Mouse (Mus musculus): ENCODE data around the gene Ttc41. TPM values are rescaled to one million over a fixed set of nuclear protein-coding genes. Genes with fewer than 3 reads are reported as not detected.
A peak's percentile ranks its signal among the peaks of the same experiment; 100 is the strongest.

Ttc41 gene
- polyA plus RNA-seq, 1 experiment from 2014 or later: 2.5 TPM

DNA sequence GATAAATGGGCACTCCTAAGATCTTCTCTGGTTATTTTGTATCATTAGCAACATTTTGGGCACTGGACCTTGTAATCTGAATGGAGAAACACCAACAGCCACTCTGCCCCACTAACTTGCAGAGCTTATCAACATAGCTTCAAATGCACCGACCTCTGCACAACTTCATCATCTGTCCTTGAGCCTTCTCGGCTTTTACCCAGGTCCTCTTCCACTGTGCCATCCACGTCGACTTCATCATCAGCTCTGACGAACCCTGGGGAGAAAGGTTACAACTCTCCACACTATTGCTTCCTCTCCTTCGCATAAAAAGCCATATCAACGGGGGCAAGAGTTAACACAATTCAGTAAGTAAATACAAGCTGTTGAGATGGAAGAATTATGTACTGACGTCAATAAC is 1.5 kb upstream of the Ttc41 start:
- Histone ChIP-seq H3K4me3 (replicated peaks; ENCODE audit: low read length) (peak overlapping the region; percentile 85), H3K36me3 (replicated peaks; ENCODE audit: control insufficient read depth, insufficient read depth) (peaks cover 49% of the 10 kb centered on the region), H3K9ac (peak overlapping the region; percentile 93), H3K4me2 (replicated peaks) (peak overlapping the region; percentile 89), H3K27me3 (ENCODE audit: control insufficient read depth, insufficient read depth, low read length) (no peaks in the 10 kb centered on the region), H3K9me3 (ENCODE audit: control insufficient read depth, low read length) (no peaks in the 10 kb centered on the region), H3K4me1 (replicated peaks; ENCODE audit: control insufficient read depth, insufficient read depth, low read length) (peaks cover 37% of the 10 kb centered on the region), H3K27ac (no peak overlapping the region)
- no peak for ATAC-seq (ENCODE audit: low FRiP score)
- WGBS: 6% methylated on average over 8 of the region's 8 CpGs
- no peak for DNase-seq (ENCODE audit: low spot score)

DNA sequence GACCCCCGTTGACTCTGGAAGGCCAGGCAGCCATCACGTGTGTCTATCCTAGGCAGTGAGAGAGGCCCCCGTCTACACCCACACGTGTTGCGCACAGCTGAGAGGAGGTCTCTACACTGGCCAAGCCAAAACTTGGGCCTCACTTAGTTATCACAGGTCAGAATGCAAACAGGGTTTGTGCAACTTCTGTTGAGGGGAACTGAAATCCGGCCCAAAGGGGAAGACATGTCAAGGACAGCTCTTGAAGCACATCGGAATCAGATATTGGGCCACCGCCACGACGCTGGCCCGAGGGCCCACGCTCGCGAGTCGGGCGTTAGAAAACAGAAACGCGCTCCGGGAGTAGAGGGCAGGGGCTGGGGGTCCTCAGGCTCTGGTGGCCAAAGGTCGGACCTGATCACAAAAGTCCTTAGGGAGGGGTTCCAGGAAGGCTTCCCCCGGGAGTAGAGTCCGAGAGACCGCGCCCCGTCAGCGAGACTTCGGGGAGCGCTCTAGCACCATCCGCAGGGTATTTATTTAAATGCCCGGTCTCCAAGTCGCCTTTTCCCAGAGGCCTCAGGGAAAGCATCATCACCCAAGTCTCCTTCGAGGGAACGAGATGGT is 921 bp upstream of the Ttc41 start:
- peak overlapping the region; percentile 85 for H3K27ac ChIP-seq
- H3K9ac ChIP-seq: peak overlapping the region; percentile 93
- peak overlapping the region; percentile 85 for H3K4me3 ChIP-seq (replicated peaks; ENCODE audit: low read length)
- peaks cover 44% of the 10 kb centered on the region for H3K36me3 ChIP-seq (replicated peaks; ENCODE audit: control insufficient read depth, insufficient read depth)
- DNase-seq (ENCODE audit: low spot score) (no peak), ATAC-seq (ENCODE audit: low FRiP score) (no peak; the same call in 1 of the 2 replicates)
- under 1% methylated on average over 33 of the region's 33 CpGs for WGBS
- peak overlapping the region; percentile 89 for H3K4me2 ChIP-seq (replicated peaks)
- no peaks in the 10 kb centered on the region for H3K27me3 ChIP-seq (ENCODE audit: control insufficient read depth, insufficient read depth, low read length)
- no peaks in the 10 kb centered on the region for H3K9me3 ChIP-seq (ENCODE audit: control insufficient read depth, low read length)
- peaks cover 37% of the 10 kb centered on the region for H3K4me1 ChIP-seq (replicated peaks; ENCODE audit: control insufficient read depth, insufficient read depth, low read length)

DNA sequence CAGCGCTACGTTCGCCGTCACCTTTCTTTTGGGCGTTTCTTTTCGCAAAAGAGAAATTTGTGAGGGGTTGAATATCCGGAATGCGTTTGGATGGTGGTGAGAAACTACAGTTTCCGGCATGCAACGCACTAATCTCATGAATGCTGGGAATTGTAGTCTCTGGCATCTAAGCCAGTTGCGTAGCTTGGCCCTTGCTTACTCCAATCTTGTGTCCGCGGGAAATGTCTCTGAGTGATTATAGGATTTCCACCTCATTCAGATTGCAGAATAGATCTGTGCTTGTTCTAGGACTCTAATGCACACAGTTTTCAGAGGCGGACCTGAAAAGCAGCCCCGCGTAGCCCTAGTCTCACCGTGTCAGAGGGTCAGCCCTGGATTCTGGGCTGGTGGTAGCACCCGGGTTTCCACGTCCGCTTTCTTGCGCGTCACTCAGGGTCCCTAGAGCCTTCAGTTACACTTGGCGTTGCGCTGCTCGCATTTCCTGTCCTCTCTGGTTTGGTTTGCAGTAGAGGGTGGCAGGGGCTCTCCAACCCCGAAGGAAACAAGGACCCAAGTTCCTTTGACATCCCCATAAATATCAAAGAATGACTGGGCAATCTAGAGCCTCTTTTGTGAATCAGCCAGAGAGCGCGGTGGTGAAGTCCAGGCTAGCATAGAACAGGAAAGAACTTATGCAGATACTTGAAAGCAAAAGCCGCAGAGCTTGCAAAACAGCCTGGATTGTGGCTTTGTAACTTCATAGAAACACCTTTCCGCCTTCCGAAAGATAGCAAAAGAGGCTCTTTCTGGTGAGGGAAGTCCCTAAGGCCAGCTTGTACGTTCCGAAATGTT is 526 bp downstream of the Ttc41 start:
- H3K4me3 ChIP-seq (replicated peaks; ENCODE audit: low read length): peak overlapping the region; percentile 85
- peaks cover 25% of the 10 kb centered on the region for H3K4me1 ChIP-seq (replicated peaks; ENCODE audit: control insufficient read depth, insufficient read depth, low read length)
- ATAC-seq (ENCODE audit: low FRiP score): peak; percentile 90
- peak overlapping the region; percentile 92 for H3K27ac ChIP-seq
- peak; percentile 96 for DNase-seq (ENCODE audit: low spot score)
- H3K4me2 ChIP-seq (replicated peaks): peak overlapping the region; percentile 69
- H3K9me3 ChIP-seq (ENCODE audit: control insufficient read depth, low read length): no peaks in the 10 kb centered on the region
- H3K36me3 ChIP-seq (replicated peaks; ENCODE audit: control insufficient read depth, insufficient read depth): peaks cover 29% of the 10 kb centered on the region
- H3K27me3 ChIP-seq (ENCODE audit: control insufficient read depth, insufficient read depth, low read length): no peaks in the 10 kb centered on the region
- WGBS: 4% methylated on average over 33 of the region's 33 CpGs
- H3K9ac ChIP-seq: peak overlapping the region; percentile 67

DNA sequence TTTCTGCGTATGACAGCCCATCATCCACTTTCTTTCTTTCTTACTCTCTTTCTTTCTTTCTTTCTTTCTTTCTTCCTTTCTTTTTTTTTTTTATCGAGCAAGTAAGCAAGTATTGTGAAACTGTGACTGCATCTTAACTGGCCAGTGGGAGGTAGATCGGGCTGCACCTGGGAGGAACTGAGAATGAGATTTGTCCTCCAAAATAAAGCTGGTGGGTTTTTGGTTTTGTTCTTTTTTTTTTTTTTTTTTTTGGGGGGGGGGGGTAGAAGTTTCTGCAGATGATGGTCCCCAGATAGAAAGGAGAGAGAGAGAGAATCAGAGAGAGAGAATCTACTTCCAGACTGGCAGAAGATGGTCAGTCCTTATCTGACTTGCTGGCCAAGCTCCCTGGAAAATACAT is 1.5 kb downstream of the Ttc41 start:
- no peak overlapping the region; the same call in 1 of the 2 replicates for H3K4me2 ChIP-seq (replicated peaks)
- H3K9me3 ChIP-seq (ENCODE audit: control insufficient read depth, low read length): no peaks in the 10 kb centered on the region
- H3K27me3 ChIP-seq (ENCODE audit: control insufficient read depth, insufficient read depth, low read length): no peaks in the 10 kb centered on the region
- no peak overlapping the region for H3K27ac ChIP-seq
- 0 out of 2 replicates have a peak overlapping the region, but pooled peaks have one; percentile 67 for H3K9ac ChIP-seq
- no peak for ATAC-seq (ENCODE audit: low FRiP score)
- H3K4me1 ChIP-seq (replicated peaks; ENCODE audit: control insufficient read depth, insufficient read depth, low read length): peaks cover 24% of the 10 kb centered on the region
- no peak for DNase-seq (ENCODE audit: low spot score)
- H3K36me3 ChIP-seq (replicated peaks; ENCODE audit: control insufficient read depth, insufficient read depth): peaks cover 20% of the 10 kb centered on the region
- H3K4me3 ChIP-seq (replicated peaks; ENCODE audit: low read length): no peak overlapping the region; the same call in 1 of the 2 replicates
- WGBS: 96% methylated on average over 3 of the region's 3 CpGs

DNA sequence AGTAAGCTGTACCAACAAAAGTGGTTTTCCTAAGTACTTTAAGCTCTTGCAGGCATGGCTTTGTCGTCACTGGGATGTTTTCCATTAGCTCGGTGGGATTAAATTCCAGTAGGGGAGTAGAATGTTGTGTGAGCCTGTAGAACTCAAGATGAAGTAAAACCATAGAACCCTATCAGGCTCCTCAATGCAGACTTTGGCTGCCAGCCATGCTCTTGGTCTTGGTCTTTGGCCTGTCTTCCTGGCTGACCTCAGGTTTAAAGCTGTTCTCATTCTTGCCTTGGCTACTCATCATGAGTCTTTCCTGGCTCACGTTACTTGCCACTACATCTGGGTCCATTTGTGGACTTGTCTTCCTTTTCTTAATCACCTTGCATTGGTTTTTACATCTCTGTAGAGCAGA is 6.5 kb downstream of the Ttc41 start:
- Histone ChIP-seq H3K9ac (no peak overlapping the region), H3K4me2 (replicated peaks) (no peak overlapping the region), H3K27ac (no peak overlapping the region), H3K4me3 (replicated peaks; ENCODE audit: low read length) (no peak overlapping the region), H3K36me3 (replicated peaks; ENCODE audit: control insufficient read depth, insufficient read depth) (no peaks in the 10 kb centered on the region), H3K9me3 (ENCODE audit: control insufficient read depth, low read length) (no peaks in the 10 kb centered on the region), H3K4me1 (replicated peaks; ENCODE audit: control insufficient read depth, insufficient read depth, low read length) (no peaks in the 10 kb centered on the region), H3K27me3 (ENCODE audit: control insufficient read depth, insufficient read depth, low read length) (no peaks in the 10 kb centered on the region)
- 79% methylated on average over 3 of the region's 3 CpGs for WGBS
- ATAC-seq (ENCODE audit: low FRiP score): no peak
- DNase-seq (ENCODE audit: low spot score): no peak

DNA sequence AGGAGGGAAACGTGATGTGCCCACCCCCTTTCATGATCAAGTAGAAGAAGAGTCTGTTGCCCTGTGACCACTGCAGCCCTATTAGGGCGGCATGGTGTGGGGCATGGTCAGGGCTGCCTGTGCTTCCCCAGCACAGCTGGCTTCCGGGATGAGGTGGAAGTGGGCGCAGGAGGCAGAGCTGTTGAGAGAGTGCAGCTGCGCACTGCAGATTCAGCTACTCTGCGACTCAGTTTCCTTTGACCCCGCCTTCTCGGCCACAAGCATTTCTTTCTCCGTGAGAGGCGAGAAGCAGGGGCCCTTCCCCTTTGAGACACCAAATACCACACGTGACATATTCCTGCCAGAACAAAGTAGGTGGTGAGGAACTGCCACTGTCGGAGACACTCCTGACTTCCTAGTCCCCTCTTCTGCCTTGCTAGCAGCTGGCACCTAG is 22.0 kb downstream of the Ttc41 start:
- Histone ChIP-seq H3K27ac (peak overlapping the region; percentile 11; the same call in 1 of the 2 replicates), H3K9ac (peak overlapping the region; percentile 44), H3K4me1 (replicated peaks; ENCODE audit: control insufficient read depth, insufficient read depth, low read length) (peaks cover 11% of the 10 kb centered on the region; the same call in 1 of the 2 replicates), H3K4me3 (replicated peaks; ENCODE audit: low read length) (peak overlapping the region; percentile 16; the same call in 1 of the 2 replicates), H3K9me3 (ENCODE audit: control insufficient read depth, low read length) (no peaks in the 10 kb centered on the region), H3K36me3 (replicated peaks; ENCODE audit: control insufficient read depth, insufficient read depth) (no peaks in the 10 kb centered on the region), H3K4me2 (replicated peaks) (peak overlapping the region; percentile 53), H3K27me3 (ENCODE audit: control insufficient read depth, insufficient read depth, low read length) (no peaks in the 10 kb centered on the region)
- DNase-seq (ENCODE audit: low spot score) (peak; percentile 39), ATAC-seq (ENCODE audit: low FRiP score) (peak; percentile 75)
- 7% methylated on average over 12 of the region's 12 CpGs for WGBS

DNA sequence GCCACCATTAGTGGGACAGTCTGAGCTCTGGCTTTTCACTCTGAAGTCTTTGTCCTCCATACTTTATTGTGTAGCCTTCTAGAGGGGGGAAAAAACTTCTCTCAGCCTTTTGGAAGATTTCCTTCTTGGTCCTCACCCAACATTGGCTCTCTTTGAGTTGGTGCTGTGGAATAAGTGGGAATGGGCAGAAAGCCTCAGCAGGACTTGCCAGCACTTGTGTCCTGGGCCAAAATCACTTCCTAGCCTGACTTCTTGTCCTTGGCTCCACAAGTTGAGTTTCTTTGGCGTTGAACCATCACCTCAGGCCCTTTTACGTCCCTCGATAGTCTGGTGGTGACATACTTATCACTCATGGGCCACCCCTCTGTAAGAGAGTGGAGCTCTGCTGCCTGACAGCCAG is 22.6 kb downstream of the Ttc41 start:
- Histone ChIP-seq H3K27me3 (ENCODE audit: control insufficient read depth, insufficient read depth, low read length) (no peaks in the 10 kb centered on the region), H3K4me1 (replicated peaks; ENCODE audit: control insufficient read depth, insufficient read depth, low read length) (peaks cover 11% of the 10 kb centered on the region; the same call in 1 of the 2 replicates), H3K4me2 (replicated peaks) (peak overlapping the region; percentile 53; the same call in 1 of the 2 replicates), H3K36me3 (replicated peaks; ENCODE audit: control insufficient read depth, insufficient read depth) (no peaks in the 10 kb centered on the region), H3K27ac (no peak overlapping the region), H3K4me3 (replicated peaks; ENCODE audit: low read length) (no peak overlapping the region), H3K9me3 (ENCODE audit: control insufficient read depth, low read length) (no peaks in the 10 kb centered on the region), H3K9ac (no peak overlapping the region)
- DNase-seq (ENCODE audit: low spot score) (no peak), ATAC-seq (ENCODE audit: low FRiP score) (no peak)
- WGBS: 90% methylated on average over 3 of the region's 3 CpGs

DNA sequence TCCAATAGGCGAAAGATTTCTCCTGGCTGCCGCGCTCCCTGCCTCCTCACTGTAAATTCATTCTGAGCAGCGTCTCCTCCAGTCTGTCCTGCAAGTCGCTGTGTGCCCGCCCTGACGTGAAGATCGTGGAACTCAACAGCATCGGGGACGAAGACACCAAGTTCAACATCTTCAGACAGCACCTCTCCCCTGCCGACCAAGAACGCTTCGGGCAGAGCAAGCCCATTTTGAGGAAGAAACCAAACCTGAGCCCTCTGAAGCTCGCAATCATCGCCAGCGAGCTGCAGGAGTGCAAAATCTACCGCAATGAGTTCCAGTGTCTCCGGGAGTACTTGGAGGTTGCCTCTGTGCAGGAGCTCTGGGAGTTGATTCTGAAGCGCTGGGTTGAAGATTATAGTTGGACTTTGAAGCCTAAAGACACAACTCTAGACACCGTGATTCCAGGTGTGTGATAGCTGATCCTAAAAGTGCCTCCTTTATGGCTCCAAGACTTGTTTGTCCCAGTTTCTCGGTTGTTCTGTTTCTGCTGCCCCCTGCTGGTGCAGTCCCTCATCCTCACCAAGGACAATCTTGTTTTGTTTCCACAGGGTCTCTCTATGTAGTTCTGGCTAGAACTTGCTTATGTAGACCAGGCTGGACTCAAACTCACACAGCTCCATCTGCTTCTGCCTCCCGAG is 25.4 kb downstream of the Ttc41 start:
- ATAC-seq (ENCODE audit: low FRiP score) (no peak), DNase-seq (ENCODE audit: low spot score) (peak; percentile 86)
- H3K27ac ChIP-seq: no peak overlapping the region
- H3K36me3 ChIP-seq (replicated peaks; ENCODE audit: control insufficient read depth, insufficient read depth): no peaks in the 10 kb centered on the region
- 9% methylated on average over 22 of the region's 22 CpGs for WGBS
- peak overlapping the region; percentile 37 for H3K4me3 ChIP-seq (replicated peaks; ENCODE audit: low read length)
- H3K4me2 ChIP-seq (replicated peaks): peak overlapping the region; percentile 64
- H3K9me3 ChIP-seq (ENCODE audit: control insufficient read depth, low read length): no peaks in the 10 kb centered on the region
- no peaks in the 10 kb centered on the region for H3K27me3 ChIP-seq (ENCODE audit: control insufficient read depth, insufficient read depth, low read length)
- H3K4me1 ChIP-seq (replicated peaks; ENCODE audit: control insufficient read depth, insufficient read depth, low read length): peaks cover 11% of the 10 kb centered on the region; the same call in 1 of the 2 replicates
- peak overlapping the region; percentile 49 for H3K9ac ChIP-seq

DNA sequence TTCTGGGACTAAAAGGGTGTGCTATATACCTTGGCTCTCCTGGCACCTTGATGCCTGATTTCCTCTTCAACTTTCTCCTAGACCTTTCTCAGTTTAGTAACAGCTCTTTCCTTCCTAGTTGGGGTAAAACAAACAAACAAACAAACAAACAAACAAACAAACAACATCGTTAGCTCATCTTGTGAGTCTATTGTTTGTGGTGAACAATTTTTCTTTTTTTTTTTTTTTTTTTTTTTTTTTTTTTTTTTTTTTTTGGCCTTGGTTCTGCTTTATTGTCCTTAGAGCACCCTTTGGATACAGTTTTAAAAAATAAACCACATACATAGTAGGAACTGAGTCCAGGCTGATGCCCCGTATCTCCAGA is 25.9 kb downstream of the Ttc41 start:
- H3K9me3 ChIP-seq (ENCODE audit: control insufficient read depth, low read length): no peaks in the 10 kb centered on the region
- WGBS: 67% methylated on average over 2 of the region's 2 CpGs
- H3K4me1 ChIP-seq (replicated peaks; ENCODE audit: control insufficient read depth, insufficient read depth, low read length): peaks cover 11% of the 10 kb centered on the region; the same call in 1 of the 2 replicates
- H3K4me2 ChIP-seq (replicated peaks): peak overlapping the region; percentile 64; the same call in 1 of the 2 replicates
- no peak overlapping the region for H3K9ac ChIP-seq
- ATAC-seq (ENCODE audit: low FRiP score) (no peak), DNase-seq (ENCODE audit: low spot score) (no peak)
- no peaks in the 10 kb centered on the region for H3K36me3 ChIP-seq (replicated peaks; ENCODE audit: control insufficient read depth, insufficient read depth)
- H3K27ac ChIP-seq: no peak overlapping the region
- H3K4me3 ChIP-seq (replicated peaks; ENCODE audit: low read length): no peak overlapping the region
- no peaks in the 10 kb centered on the region for H3K27me3 ChIP-seq (ENCODE audit: control insufficient read depth, insufficient read depth, low read length)
